Mouse (Mus musculus): ENCODE data around the gene Ablim2.

DNA sequence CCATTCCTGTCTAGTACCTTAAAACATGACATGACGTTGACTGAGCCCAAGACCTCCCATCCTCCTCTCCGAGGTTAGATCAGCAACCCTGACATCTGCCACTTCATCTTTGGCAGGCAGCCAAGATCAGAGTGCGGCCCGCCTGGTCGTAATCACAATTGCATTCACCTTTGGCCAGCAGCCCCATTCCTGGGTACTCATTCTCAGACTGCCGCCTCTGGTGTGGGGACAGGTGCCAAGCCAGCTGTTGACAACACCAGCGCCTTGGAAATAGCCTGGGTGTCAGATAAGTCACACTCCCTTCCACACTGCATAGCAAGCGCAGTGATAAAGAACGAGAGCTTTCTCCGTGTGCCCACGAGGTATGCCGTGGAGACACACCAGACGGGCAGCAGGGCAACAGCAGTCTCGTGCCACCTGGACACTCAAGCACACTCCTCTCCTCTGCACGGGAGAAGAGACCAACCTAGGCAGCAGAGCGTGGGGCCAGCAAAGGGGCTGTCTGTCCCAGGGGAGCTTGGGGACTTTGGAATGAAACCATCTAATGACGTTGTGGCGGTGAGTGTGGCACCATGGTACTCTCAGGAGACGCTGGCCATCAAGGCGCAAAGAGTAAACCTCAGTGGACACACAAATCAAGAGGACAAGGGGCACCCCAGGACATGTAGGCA, 20.3 kb upstream of the Ablim2 start:
- TF ChIP-seq CTCF (IDR thresholded peaks at IDR 0.05; ENCODE audit: borderline replicate concordance, control insufficient read depth, extremely low read depth, insufficient read depth, low read length, poor library complexity) = no peak
- TF ChIP-seq POLR2A (IDR thresholded peaks at IDR 0.05; ENCODE audit: control insufficient read depth, extremely low read depth, insufficient read depth, low read length, poor library complexity) = no peak
